Mouse (Mus musculus) heart, postnatal 14 days (tissue): ENCODE results near the gene Otx2. TPM values are rescaled to one million over a fixed set of nuclear protein-coding genes. Genes with fewer than 3 reads are reported as not detected.

ENCODE experiments used
- DNase-seq, 2 experiments: peaks; one replicate each; pipeline ENCODE4 v3.0.0; 2021 to 2022
- intact Hi-C: fragments of 180-260 bp; cut with DNase I; formaldehyde crosslinking; loops from one replicate; pipeline ENCODE4 v1.15.1; 2025
- total RNA-seq, 2 experiments: library from RNA; stranded (reverse); gene quantifications; 2 replicates each; pipeline ENCODE4 v1.2.3; 2021

Gene Otx2
- total RNA-seq, 2 experiments from 2014 or later, result not detected

DNA sequence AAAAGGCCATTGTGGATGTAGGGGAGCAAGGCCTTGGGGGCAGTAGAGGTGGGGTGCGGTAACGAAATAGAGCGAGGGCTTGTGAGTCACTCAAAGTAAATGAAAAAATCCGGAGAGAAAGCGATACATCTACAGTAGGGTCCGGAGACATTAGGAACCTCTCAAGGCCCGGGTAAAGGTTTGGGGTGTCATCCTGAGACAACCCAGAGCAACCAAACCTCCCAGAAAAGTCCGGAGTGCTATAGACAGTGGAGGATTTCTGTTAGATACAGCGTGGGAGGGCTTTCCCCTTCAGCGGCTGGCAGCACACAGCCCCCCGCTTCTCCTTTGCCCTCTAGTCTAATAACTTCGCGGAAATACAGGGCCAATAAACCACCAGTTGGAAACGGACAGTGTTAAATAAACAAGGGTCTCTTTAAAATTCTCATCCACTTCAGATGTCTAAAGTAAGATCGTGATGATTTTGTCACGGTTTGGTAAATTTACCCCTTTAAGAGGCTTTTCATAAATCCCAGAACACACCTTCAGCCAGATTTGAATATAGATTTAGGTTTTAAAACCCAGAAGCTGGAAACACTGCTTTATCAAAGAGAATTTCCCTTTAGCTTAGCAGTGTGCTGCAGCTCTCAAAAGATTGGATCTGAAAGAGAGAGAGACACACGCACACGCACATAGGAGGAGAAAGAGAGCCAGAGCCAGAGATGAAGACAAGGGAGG, 3.9 kb downstream of the Otx2 start:
- no peak for DNase-seq
- intact Hi-C loops, result no loop called here

DNA sequence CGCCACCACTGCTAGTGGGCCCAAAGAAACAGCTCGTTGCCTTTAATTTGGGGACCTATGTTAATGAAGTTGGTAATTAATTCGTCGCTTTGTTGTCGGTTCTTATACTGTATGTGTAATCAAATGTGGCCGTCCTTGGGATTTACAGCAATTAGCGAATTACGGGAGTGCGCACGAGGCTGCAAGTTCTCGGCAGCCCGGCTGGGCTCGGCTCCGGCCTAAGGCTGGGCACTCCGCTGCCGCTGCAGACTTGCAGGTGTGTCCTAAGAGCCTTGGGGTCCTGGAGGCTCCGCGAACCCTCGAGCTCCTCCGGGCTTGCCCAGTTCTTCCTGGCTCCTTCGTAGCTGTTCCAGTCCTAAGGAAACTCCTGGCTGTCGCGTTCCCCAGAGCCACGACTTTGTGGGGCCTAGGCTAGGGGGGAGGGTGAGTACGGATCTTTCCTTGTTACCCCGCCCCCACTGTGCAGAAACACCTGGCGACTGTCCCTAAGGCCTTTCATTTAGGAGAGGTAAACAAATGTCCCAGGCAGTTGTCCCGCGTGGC, 4.8 kb downstream of the Otx2 start:
- intact Hi-C loops, result no loop called here

DNA sequence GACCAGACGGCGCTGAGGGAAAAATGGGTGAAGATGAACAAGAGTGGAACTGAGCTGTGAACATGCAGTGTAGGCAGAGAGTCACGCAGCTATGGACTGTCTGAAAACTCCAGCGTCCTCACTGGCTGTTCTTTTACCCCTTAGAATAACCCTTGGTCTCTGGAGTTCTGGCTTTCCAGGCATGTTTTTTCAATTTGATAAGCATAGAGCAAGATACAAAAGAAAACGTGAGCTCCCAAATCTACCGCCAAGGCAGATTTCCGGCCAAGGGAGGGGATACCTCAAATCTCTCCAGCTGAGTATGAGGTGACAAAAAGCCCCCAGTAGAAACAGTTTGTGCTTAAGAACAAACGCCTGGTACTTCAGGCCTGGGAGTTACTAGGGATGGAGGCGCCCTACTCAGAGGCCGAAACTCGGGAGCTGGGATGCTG, 5.6 kb downstream of the Otx2 start:
- DNase-seq, result no peak
- intact Hi-C loops, result no loop called here

More for the DNA sequence above, 4.8 kb downstream of the Otx2 start:
- DNase-seq, result no peak

DNA sequence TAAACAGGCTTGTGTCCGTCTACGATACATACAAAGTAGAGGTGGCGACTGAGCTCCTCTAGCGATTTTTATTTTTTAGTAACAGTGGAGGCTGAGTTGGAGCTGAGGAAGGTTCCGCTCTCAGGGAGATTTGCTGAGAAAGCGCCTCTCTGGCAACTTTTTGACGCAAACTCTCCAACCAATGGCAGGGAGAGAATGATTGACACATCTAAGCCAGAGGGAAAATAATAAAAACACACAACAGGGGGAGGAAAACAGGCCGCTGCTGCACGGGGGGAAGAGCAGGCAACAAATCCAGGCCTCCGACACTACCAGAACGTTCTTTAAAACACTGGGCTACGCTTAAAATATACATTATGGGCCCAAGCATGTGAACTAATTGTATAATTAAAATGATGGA, 6.2 kb downstream of the Otx2 start:
- intact Hi-C loops, result no loop called here
- no peak for DNase-seq

DNA sequence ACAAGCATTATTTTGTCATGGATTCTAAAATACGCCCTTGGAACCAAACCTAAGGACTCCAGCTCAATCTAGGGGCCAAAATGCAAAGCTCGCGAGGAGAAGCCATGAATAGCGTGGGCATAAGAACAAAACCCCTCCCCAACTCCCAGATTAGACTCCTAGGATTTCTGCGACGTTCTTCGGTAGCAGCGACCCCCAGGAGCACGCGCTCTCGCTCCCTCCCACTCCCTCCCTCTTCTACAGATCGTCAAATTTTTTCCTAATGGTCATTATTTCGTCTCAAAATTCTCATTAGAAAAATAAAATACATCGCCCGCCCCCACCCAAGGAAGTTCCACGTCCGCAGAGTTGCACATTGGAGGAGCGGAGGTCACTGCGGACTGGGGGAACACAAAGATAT, 6.8 kb downstream of the Otx2 start:
- no peak for DNase-seq
- intact Hi-C loops, result no loop called here

DNA sequence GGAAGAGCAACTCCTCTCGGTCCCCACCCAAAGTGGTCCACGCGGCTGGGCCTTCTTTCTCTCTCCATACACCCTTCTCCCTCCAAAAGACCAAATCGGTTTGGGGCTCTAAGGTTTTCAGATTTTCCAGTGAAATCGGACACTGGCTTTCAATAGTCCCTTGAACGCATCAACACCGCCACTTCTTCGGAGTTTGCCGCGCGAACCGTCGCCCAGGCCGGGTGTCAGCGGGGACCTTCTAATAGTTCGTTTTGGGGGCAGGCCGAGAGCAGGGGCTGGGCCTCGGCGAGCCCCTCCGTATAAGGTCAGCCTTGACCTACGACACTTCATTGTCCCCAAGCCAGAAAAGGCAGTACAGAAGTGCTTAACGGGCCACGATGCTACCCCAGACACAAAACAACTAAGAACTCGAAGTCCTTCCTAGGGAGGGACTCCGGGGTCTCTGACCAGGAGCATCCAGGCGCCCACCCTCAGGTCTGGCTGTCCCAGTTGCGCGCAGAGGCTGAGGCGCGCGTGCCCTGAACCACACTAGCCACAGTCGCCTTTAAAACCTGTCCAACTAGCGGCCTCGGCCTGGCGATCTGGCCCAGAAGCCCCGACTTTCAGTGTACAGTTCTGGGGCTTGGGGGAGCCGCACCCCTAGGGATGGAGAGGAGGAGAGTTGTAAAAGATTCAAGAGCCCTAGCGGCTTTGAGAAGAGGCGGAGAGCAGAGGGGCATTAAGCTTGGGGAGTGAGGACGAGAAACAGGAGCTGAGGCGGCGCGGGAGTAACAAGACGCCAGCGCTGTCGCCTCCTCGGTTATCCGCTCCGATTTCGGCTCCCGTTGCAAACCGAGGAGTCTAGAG, 7.6 kb downstream of the Otx2 start:
- DNase-seq, result peak in 1 of 2 experiments; percentile 15
- intact Hi-C loops, result no loop called here

DNA sequence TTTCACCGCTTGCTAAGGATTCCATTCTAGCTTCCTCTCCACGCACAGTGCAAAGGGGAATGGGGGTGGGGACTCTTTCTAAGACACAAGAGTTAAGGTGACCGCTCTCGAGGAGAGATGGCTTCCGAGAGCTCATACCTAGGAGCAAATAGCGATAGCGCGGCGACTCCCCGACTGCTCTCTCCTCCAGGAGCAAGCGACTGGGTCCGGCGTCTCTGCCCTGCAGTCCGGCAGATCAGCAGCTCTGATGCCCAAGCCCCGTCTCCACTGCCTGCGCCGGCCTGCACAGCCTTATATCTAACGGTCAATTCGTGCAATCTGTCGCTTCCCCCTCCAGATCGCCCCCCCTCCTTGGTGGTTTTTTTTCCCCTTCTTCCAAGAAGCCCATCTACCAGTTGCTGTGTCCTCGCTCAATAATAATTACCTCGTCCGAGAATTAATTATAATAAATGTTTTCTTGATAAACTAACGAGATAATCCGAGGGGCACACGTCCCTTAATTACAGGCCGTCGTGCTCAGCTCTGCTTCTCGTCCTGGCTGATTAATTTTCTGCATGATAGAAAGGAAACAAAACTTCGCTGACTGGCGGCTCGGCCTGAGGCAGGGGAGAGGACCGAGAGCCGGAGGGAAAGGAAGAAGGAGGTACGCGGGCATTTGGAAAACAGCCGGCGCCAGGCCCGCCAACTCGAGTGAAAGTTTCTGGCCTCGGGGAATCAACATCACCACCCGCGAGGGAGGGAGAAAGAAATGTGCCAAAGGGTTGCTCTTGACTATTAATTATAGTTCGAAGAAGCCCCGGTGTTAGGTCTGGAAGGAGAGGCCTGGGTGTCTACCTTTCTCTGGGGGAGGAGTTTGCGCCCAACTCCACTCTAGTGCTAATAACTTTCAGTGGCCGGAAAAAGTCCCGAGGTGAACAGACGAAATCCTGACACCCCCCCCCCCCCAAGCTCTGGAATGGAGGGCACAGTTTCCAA, 8.5 kb downstream of the Otx2 start:
- DNase-seq, result peak in 1 of 2 experiments; percentile 23
- intact Hi-C loops, result no loop called here

DNA sequence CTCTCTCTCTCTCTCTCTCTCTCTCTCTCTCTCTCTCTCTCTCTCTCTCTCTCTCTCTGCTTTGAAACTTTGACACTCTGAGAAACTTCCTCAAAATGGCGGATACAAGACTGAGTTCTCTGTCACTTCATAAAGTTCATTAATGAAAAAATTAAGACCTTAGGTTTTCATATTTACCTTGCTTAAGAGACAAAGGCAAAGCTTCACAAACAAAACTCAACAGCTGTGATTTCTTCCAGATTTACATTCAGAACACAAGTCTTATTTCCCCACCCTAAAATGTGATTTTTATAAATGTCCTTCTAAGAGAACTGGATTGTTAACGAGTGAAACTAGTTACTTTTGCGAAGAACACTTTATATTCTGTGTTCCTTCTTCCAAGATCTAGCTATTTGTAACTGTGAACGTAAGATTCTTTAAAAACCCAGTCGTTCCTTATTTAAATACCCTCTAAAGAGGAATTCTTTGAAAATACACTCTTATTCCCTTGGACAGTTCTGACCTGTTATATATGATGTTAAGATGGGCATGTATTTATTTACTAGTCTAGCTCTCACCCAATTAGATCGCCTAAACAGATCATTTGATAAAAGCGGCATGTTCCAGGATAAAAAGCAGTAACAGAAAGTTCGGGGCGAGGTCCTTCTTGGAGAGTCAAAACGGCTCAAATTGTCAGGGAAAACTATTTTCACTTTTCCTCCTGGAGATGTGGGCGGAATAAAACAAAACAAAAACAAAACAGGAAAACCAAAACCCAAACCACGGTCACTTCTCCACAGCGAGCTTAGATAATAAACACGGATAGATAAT, 9.4 kb downstream of the Otx2 start:
- DNase-seq, result no peak
- intact Hi-C loops, result no loop called here

DNA sequence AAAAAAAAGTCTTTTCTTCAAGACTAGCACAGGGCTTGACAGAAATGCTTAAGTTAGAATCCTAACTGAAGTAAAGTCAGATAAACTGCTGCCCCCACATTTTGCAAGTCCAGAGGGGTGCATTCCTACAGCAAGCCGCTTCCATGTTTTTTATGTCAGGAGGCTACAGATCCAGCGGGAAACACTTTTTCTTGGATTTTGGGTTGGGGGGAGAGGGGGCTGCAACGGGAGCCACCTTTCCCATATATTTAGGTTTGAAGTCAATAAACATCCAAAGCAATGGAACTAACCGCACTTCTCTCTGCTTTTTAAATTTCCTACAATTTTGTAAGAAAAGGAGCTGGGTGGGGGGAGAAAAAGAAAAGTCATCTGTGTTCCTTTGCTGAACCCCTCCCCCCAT, 10.1 kb downstream of the Otx2 start:
- intact Hi-C loops, result no loop called here
- DNase-seq, result no peak

DNA sequence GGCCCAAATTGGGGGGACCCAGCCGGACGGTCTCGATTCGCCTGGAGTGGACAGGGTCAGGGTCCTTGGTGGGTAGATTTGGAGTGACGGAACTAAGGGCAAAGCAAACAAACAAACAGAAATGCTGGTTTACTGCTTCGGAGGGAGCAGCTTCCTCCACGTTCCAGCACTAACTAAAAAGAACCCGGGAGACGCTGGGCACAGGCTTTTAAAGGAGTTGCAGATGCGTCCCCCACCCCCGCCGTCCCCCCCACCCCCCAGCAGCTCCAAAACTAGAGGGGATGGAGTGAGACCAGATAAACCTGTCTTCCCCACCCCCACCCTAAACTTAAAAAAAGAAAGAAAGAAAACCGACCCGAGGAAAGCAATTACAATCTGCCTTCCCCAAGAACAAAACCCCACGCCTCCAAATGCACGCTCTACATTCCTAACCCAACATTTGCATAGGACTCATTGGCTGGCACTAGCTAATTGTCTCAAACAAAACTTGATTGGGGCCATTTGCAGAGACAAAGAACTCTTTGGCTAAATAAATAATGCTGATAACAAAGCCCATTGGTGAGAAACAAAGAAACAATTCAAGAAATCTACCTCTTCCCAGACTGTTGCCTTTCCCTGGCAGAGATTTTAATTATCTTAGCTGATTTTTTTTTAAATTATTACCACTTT, 10.9 kb downstream of the Otx2 start:
- intact Hi-C loops, result no loop called here
- no peak for DNase-seq

DNA sequence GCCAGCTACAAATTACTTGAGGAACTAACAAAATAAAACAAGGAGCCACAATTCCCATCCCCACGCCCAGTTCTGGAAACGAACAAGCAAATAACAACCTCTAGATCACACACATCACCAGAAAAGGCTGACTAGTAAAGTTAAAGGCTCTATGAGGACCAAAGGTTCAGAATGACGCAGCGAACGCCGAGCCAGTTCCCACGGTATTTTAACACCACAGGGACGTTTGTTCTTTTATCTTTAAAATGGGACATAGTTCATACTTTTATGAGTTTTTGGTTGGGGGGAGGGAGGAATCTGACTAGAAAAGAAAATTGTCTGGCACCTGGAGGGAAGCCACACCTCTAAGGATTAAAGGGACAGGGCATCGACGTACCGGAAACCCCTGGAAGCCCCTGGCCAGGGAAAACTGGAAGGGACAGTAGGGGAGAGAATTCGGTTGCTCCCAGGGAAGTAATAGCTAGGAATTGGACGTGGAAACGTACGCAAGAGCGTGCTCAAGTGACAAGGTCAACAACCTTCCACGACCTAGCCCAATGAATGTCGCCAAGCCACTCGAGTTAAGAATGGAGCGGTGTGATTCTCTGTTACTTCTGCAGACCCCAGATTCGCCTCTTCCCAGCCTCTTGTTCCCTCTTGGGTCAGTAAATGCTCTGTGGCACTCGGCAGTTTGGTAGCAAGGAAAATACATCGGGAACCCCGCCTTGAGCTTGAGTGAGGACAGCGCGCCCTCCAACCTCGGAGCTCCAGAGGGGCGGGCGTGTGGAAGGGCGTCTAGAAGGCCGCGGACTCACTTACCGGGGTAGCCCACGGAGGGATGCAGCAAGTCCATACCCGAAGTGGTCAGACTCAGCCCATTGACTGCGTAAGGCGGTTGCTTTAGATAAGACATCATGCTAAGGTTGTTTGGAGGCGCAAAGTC, 11.7 kb downstream of the Otx2 start:
- no peak for DNase-seq
- intact Hi-C loops, result no loop called here

DNA sequence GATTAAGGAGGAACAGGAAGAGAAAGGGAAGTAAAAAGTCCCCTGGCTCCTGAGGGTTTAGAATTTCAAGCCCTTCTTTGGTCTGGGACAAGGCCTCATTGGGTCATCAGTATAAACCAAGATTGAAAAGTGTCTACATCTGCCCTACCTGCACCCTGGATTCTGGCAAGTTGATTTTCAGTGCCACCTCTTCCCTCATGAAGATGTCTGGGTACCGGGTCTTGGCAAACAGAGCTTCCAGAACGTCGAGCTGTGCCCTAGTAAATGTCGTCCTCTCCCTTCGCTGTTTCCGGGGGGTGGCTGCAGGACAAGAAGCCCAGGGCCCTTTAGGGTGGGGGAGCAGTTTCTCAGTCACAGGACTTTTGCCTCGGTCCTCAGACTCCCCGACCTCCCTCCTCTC, 12.5 kb downstream of the Otx2 start:
- DNase-seq, result no peak
- intact Hi-C loops, result no loop called here

DNA sequence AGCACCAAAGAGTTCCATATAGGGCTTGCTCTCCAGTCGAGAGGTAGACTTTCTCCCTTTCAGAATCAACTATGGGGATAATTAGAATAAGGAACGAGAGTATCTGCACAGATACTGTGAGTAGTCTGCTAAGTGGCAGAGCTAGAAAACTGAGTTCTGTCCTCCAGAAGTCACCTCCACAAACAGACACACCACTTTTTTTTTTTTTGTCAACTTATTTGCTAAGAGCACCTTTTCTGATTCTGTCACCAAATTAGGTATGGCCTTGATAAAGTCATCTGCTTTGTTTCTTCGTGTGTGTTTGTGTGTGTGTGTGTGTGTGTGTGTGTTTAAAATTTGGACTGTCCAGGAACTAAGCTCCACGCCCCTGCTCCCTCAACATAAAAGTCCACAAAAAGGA, 13.0 kb downstream of the Otx2 start:
- intact Hi-C loops, result no loop called here
- DNase-seq, result no peak

DNA sequence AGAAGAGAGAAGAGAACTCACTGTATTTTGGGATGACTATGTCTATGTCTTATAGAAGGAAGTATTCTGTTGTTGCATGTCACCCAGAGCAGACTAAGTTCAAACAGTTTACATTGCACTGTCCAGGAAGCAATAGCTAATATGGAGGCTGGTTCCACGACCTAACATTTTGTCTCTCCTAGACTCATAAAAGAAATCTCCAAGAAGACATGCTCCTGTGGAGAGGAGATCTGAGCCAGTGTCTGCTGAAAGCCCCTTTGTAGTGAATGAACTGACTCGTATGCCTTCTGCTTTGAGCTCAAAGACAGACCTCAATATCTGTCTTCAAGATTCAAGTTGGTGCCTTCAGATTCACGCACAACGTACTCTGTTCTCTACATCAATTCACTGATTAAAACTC, 14.0 kb downstream of the Otx2 start:
- DNase-seq, result no peak
- intact Hi-C loops, result no loop called here

DNA sequence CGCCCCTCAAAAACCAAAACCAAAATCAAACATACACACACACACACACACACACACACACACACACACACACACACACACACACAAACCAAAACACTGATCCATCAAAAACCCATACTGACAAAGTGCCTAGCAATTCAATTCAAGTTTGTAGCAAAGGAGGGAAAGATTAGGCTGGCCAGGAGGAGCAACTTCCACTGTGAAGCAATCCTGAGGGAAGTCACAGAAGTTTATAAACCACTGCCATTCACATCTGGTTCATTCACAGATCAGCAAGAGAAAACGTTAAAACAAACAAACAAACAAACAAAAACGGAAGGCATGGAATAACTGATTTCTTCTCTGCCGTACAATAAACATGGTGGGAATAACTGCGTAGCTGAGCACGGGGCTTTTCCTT, 16.4 kb downstream of the Otx2 start:
- no peak for DNase-seq
- intact Hi-C loops, result no loop called here

DNA sequence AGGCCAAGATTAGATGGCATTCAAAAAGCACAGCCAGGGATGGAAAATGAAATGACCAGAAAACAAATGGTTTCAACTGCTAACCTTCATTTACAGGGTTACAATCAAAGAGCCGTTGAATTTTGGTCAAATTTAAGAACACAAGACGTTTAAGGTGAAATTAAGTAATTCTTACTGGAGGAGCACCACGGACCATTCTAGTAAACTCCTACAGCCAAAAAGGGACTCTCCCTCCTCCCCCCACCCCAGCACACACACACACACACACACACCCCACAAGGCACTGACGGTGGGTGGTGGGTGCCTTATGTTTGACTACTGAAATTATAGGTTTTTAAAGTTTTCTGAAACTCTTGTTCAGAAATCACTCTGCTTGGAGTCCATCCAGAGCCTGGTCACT, 16.9 kb downstream of the Otx2 start:
- intact Hi-C loops, result no loop called here
- DNase-seq, result no peak

DNA sequence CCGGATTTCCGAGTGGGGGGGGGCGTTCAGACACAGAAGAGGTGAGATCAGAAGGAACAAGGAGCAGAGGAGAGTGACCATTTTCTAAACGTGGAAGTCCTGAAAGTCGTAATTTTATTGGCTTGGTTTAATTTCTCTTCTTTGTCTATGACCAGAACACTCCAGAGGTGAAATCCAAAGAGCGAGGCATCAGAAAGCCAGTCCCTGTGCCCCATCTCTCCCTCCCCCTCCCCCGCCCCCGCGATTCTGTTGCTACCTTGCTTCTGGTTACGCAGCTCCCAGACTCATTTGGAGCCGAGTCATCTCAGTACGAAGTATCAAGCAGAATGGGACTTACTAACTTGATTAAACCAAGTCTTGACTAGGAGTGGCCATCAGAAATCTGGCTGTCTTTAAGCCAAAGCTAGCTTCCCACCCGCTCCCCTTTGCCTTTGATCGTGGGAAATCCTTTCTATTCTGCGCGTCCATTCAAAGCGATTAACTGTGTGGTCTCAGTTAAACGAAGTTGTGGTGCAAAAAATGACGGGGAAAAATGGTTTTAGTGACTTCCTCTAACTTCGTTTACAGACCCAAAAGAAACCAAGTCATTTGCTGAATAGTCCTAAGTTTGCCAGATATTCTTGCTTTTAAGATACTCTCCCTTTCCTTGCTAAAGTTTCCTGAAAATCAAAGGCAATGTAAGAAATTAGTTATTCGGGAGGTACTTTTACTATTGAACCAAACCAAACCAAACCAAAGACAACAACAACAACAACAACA, 17.6 kb downstream of the Otx2 start:
- DNase-seq, result no peak
- intact Hi-C loops, result no loop called here
